Comparison of ENCODE assay signal across 14 mouse cellular contexts in the genomic region with DNA sequence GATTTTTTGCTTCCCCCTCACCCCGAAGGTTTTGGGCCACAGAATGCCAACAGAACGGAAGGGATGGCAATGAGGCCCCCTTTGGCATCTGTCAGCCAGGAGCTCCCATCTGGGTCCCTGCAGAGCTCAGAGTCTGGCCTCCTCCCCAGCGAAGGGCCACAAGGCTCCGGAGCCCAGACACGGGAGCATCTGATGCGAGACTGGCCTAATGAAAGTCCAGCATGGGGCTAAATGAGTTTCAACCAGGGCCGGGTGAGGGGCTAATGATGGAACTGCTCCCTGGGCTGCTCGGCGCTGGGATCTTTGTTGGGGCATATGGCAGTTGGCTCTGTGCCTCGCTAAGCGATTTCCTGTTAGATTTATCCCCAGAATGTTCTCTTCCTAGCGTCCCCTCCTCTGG.
DNase-seq lines count a peak whose midpoint lies in the region; ATAC-seq lines count a peak whose summit lies in the region.
"Had no signal": no experiment of that assay in that cellular context is flagged by ENCODE, and none has a peak within 500 bp of the region (broad histone marks: within the 10 kb centered on the region; RNA-seq: fewer than 3 reads in every experiment).

No protein-coding gene starts in this region.

- H3K4me3 ChIP-seq in forebrain, embryonic 11.5 days (ENCODE audit: low read depth, low read length), result no peak overlapping the region
- H3K4me3 ChIP-seq in forebrain, embryonic 10.5 days, result no peak overlapping the region
- no peak overlapping the region for H3K4me3 ChIP-seq in midbrain, embryonic 11.5 days (ENCODE audit: low read depth, low read length)
- no peak overlapping the region for H3K4me3 ChIP-seq in midbrain, embryonic 15.5 days
- H3K4me3 ChIP-seq in forebrain, embryonic 16.5 days (replicated peaks; ENCODE audit: low read length), result no peak overlapping the region
- H3K4me3 ChIP-seq in neural tube, embryonic 15.5 days (replicated peaks), result no peak overlapping the region
- H3K4me3 ChIP-seq: embryonic facial prominence, embryonic 13.5 days; kidney, embryonic 15.5 days; stomach, embryonic 15.5 days had no signal

- H3K27me3 ChIP-seq in forebrain, embryonic 11.5 days (ENCODE audit: control insufficient read depth, insufficient read depth, low read length), result no peaks in the 10 kb centered on the region
- peaks cover 34% of the 10 kb centered on the region for H3K27me3 ChIP-seq in forebrain, embryonic 10.5 days (ENCODE audit: poor library complexity, severe bottlenecking)
- peaks cover 5% of the 10 kb centered on the region; the same call in 1 of the 2 replicates for H3K27me3 ChIP-seq in midbrain, embryonic 11.5 days (ENCODE audit: control insufficient read depth, insufficient read depth, low read length)
- peaks cover 3% of the 10 kb centered on the region; the same call in 1 of the 2 replicates for H3K27me3 ChIP-seq in midbrain, embryonic 15.5 days (replicated peaks)
- no peaks in the 10 kb centered on the region; the same call in 1 of the 2 replicates for H3K27me3 ChIP-seq in forebrain, embryonic 16.5 days (replicated peaks; ENCODE audit: control insufficient read depth, insufficient read depth, low read length)
- H3K27me3 ChIP-seq in neural tube, embryonic 15.5 days (replicated peaks), result peaks cover 11% of the 10 kb centered on the region
- H3K27me3 ChIP-seq: stomach, embryonic 15.5 days had no signal

- no peaks in the 10 kb centered on the region for H3K4me1 ChIP-seq in forebrain, embryonic 11.5 days (replicated peaks; ENCODE audit: control insufficient read depth, insufficient read depth, low read length)
- no peaks in the 10 kb centered on the region for H3K4me1 ChIP-seq in forebrain, embryonic 10.5 days
- H3K4me1 ChIP-seq in midbrain, embryonic 11.5 days (ENCODE audit: control insufficient read depth, insufficient read depth, low read length), result no peaks in the 10 kb centered on the region
- no peaks in the 10 kb centered on the region for H3K4me1 ChIP-seq in midbrain, embryonic 15.5 days
- no peaks in the 10 kb centered on the region for H3K4me1 ChIP-seq in forebrain, embryonic 16.5 days (replicated peaks; ENCODE audit: control insufficient read depth, insufficient read depth, low read length)
- peaks cover 5% of the 10 kb centered on the region; the same call in 1 of the 2 replicates for H3K4me1 ChIP-seq in neural tube, embryonic 15.5 days
- H3K4me1 ChIP-seq: stomach, embryonic 15.5 days had no signal

- no peak overlapping the region for H3K4me2 ChIP-seq in forebrain, embryonic 11.5 days (ENCODE audit: low read depth, low read length, severe bottlenecking)
- H3K4me2 ChIP-seq in midbrain, embryonic 11.5 days, result no peak overlapping the region
- no peak overlapping the region for H3K4me2 ChIP-seq in midbrain, embryonic 15.5 days
- peak overlapping the region; percentile 35 for H3K4me2 ChIP-seq in forebrain, embryonic 16.5 days (ENCODE audit: low read length)
- peak overlapping the region; percentile 15; the same call in 1 of the 2 replicates for H3K4me2 ChIP-seq in neural tube, embryonic 15.5 days
- H3K4me2 ChIP-seq: embryonic facial prominence, embryonic 13.5 days; kidney, embryonic 15.5 days; stomach, embryonic 15.5 days had no signal

- no peak for ATAC-seq in forebrain, embryonic 11.5 days (replicated peaks; ENCODE audit: low FRiP score)
- no peak for ATAC-seq in midbrain, embryonic 11.5 days (ENCODE audit: low FRiP score)
- ATAC-seq in midbrain, embryonic 15.5 days (replicated peaks), result no peak
- ATAC-seq in forebrain, embryonic 16.5 days, result peak; percentile 64; the same call in 1 of the 2 replicates
- ATAC-seq in neural tube, embryonic 15.5 days (ENCODE audit: low FRiP score), result no peak

- H3K36me3 ChIP-seq in forebrain, embryonic 11.5 days (ENCODE audit: control insufficient read depth, insufficient read depth, low read length), result no peaks in the 10 kb centered on the region
- no peaks in the 10 kb centered on the region for H3K36me3 ChIP-seq in forebrain, embryonic 10.5 days (replicated peaks)
- H3K36me3 ChIP-seq in midbrain, embryonic 11.5 days (ENCODE audit: control insufficient read depth, insufficient read depth, low read length), result no peaks in the 10 kb centered on the region
- no peaks in the 10 kb centered on the region for H3K36me3 ChIP-seq in midbrain, embryonic 15.5 days (replicated peaks)
- H3K36me3 ChIP-seq in forebrain, embryonic 16.5 days (ENCODE audit: control insufficient read depth, insufficient read depth), result no peaks in the 10 kb centered on the region
- no peaks in the 10 kb centered on the region for H3K36me3 ChIP-seq in neural tube, embryonic 15.5 days
- H3K36me3 ChIP-seq: embryonic facial prominence, embryonic 13.5 days; kidney, embryonic 15.5 days; stomach, embryonic 15.5 days had no signal

- H3K9ac ChIP-seq in forebrain, embryonic 11.5 days (ENCODE audit: low read length), result no peak overlapping the region
- H3K9ac ChIP-seq in midbrain, embryonic 11.5 days (ENCODE audit: low read length), result no peak overlapping the region
- H3K9ac ChIP-seq in midbrain, embryonic 15.5 days, result no peak overlapping the region
- H3K9ac ChIP-seq in forebrain, embryonic 16.5 days (replicated peaks; ENCODE audit: low read depth, low read length), result no peak overlapping the region
- H3K9ac ChIP-seq in neural tube, embryonic 15.5 days (replicated peaks), result no peak overlapping the region
- H3K9ac ChIP-seq: embryonic facial prominence, embryonic 13.5 days; kidney, embryonic 15.5 days; liver, embryonic 14.5 days; stomach, embryonic 15.5 days had no signal

- WGBS in forebrain, embryonic 11.5 days, result 45% methylated on average over 12 of the region's 12 CpGs
- 52% methylated on average over 12 of the region's 12 CpGs for WGBS in forebrain, embryonic 10.5 days
- 56% methylated on average over 12 of the region's 12 CpGs for WGBS in midbrain, embryonic 11.5 days
- 41% methylated on average over 12 of the region's 12 CpGs for WGBS in midbrain, embryonic 15.5 days
- WGBS in forebrain, embryonic 16.5 days, result 27% methylated on average over 12 of the region's 12 CpGs
- WGBS in neural tube, embryonic 15.5 days, result 38% methylated on average over 12 of the region's 12 CpGs

- no peaks in the 10 kb centered on the region for H3K9me3 ChIP-seq in forebrain, embryonic 11.5 days (ENCODE audit: control insufficient read depth, low read length)
- no peaks in the 10 kb centered on the region for H3K9me3 ChIP-seq in forebrain, embryonic 10.5 days
- H3K9me3 ChIP-seq in midbrain, embryonic 11.5 days (ENCODE audit: control insufficient read depth, low read length), result no peaks in the 10 kb centered on the region
- no peaks in the 10 kb centered on the region for H3K9me3 ChIP-seq in midbrain, embryonic 15.5 days
- H3K9me3 ChIP-seq in forebrain, embryonic 16.5 days (ENCODE audit: control insufficient read depth, low read length), result no peaks in the 10 kb centered on the region
- H3K9me3 ChIP-seq in neural tube, embryonic 15.5 days (replicated peaks), result no peaks in the 10 kb centered on the region
- H3K9me3 ChIP-seq: embryonic facial prominence, embryonic 13.5 days; kidney, embryonic 15.5 days; stomach, embryonic 15.5 days had no signal

- H3K27ac ChIP-seq in forebrain, embryonic 11.5 days (ENCODE audit: low read depth, low read length), result no peak overlapping the region
- no peak overlapping the region for H3K27ac ChIP-seq in forebrain, embryonic 10.5 days
- H3K27ac ChIP-seq in midbrain, embryonic 11.5 days (ENCODE audit: low read depth, low read length), result no peak overlapping the region
- no peak overlapping the region for H3K27ac ChIP-seq in midbrain, embryonic 15.5 days
- H3K27ac ChIP-seq in forebrain, embryonic 16.5 days (ENCODE audit: low read length), result no peak overlapping the region
- no peak overlapping the region for H3K27ac ChIP-seq in neural tube, embryonic 15.5 days (replicated peaks)
- H3K27ac ChIP-seq: embryonic facial prominence, embryonic 13.5 days; kidney, embryonic 15.5 days; liver, embryonic 14.5 days; stomach, embryonic 15.5 days had no signal

- DNase-seq in forebrain, embryonic 11.5 days (ENCODE audit: low spot score), result peak; percentile 46
- no peak for DNase-seq in forebrain, embryonic 10.5 days (ENCODE audit: extremely low spot score, low spot score)
- DNase-seq in midbrain, embryonic 11.5 days (ENCODE audit: low spot score, missing footprints), result peak; percentile 86
- no peak for DNase-seq in left cerebral cortex, adult 9 months (ENCODE audit: low spot score in 2 of 2)
- DNase-seq in ovary, postnatal 14 days (ENCODE audit: low spot score), result no peak
- DNase-seq: layer of hippocampus, adult 9-11 months; right cerebral cortex, postnatal 14 days had no signal

Comparison
In these comparisons a context has a peak if more than half of its experiments do, and no peak if none do; other contexts are left out.
1. DNase-seq: peak in forebrain, embryonic 11.5 days (single experiment) and midbrain, embryonic 11.5 days (single experiment); none in forebrain, embryonic 10.5 days (single experiment), left cerebral cortex, adult 9 months (0 of 2) and ovary, postnatal 14 days (single experiment).
2. H3K4me2 ChIP-seq: peak in forebrain, embryonic 16.5 days (single experiment) and neural tube, embryonic 15.5 days (single experiment); none in forebrain, embryonic 11.5 days (single experiment), midbrain, embryonic 11.5 days (single experiment) and midbrain, embryonic 15.5 days (single experiment).